Mouse (Mus musculus): ENCODE measurements at regions not wholly inside any gene's neighbourhood (a gene's known extent, or its start where the extent isn't known, plus 50 kb on each side); places are given as distances from the start of the nearest gene placed in this dataset.

DNA sequence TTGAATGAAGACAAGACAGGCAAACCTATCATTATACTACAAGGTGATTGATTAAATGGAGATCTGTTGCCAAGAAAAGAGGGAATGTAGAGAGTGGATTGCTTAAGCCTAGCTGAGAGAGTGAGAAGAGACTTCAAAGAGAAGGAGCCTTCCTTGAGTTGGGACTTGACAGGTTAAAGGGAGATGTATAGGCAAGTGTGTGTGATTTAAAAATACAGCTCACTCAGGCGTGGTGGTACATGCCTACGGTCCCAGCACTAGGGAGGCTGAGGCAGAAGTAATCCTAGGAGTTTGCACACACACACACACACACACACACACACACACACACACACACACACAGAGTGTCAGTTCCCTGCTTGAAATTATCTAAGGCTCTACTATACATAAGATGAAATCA is 165.1 kb downstream of the Bmp2 start:
- TF ChIP-seq POLR2A (IDR thresholded peaks at IDR 0.05; ENCODE audit: borderline replicate concordance, extremely low read depth, insufficient read depth, insufficient read length, poor library complexity, severe bottlenecking) (no peak), CTCF (IDR thresholded peaks at IDR 0.05; ENCODE audit: borderline replicate concordance, extremely low read depth, insufficient read depth, insufficient read length) (no peak)

All from brain, embryonic 14.5 days (tissue).